Mouse (Mus musculus) adrenal gland, postnatal 10 days (tissue): ENCODE results near the gene Rab40b. TPM values are rescaled to one million over a fixed set of nuclear protein-coding genes. Genes with fewer than 3 reads are reported as not detected.

Source experiments
- DNase-seq: peaks from one replicate; pipeline ENCODE4 v3.0.0; 2021; ENCODE audit warnings: mixed read lengths
- long read RNA-seq, 2 experiments: library from polyadenylated mRNA; stranded (forward); transcript quantifications; one replicate each; pipeline ENCODE4 v2.0.0; 2021
- total RNA-seq, 2 experiments: library from RNA; stranded (reverse); gene quantifications; 2 replicates each; pipeline ENCODE4 v1.2.3; 2021

Rab40b gene
- 1 to 10 TPM; 6.5 to 6.8 TPM for total RNA-seq
- long read RNA-seq, experiment 1, transcript Rab40b-201 (6 exons, 1,861 nt) = major isoform, 14 of 19 reads
- long read RNA-seq, experiment 1, partial matches to known transcripts = 0 of 19 reads
- long read RNA-seq, experiment 1, other reads (novel, unspliced or antisense) = 5 of 19 reads
- long read RNA-seq, experiment 2, transcript Rab40b-201 (6 exons, 1,861 nt) = major isoform, 5 of 7 reads
- long read RNA-seq, experiment 2, partial matches to known transcripts = 1 of 7 reads
- long read RNA-seq, experiment 2, other reads (novel, unspliced or antisense) = 1 of 7 reads

DNA sequence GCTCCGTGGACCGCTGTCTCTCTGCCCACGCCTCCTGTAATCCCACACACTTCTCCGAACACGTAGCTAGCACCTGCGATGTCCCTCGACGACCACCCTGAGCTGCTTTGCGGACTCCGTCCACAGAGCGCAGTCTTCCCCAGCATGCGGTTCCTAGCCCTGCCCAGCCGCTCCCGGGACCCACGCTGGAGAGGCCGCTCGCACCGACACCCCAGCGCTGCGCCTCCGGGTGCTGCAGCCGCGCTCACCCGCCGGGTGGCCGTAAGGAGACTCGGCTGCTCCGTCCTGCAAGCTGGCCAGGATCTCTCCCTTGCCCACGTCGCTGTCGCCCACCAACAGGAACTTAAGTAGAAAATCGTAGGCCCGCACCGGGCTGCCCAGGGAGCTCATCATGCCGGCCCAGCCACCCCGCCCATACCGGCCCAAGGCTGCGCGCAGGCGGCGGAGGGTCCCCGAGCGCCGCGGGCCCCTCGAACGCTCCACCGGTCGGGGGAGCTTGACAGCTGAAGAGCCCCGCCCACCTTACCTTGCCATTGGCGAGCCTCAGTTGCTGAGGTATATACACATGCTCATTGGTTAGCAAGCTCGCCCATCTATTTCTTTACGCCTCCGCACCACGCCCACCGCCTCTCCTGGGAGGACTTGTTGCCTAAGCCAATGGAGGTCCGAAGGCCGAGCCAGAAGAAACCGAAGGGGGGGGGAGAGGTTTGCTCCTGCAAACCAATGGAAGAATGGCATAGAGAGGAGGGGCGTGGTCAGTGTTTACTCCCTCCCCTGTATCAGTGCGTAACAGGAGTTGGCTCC is at the start of gene Rab40b:
TSS of gene Rab40b (minus strand) at position 502 of the 804 bp plus-strand sequence.
- peak; percentile 95 for DNase-seq

GRCm38 (mm10) chr11:121437236-121437635 is 49.2 kb upstream of the Rab40b start:
- no peak for DNase-seq

DNA sequence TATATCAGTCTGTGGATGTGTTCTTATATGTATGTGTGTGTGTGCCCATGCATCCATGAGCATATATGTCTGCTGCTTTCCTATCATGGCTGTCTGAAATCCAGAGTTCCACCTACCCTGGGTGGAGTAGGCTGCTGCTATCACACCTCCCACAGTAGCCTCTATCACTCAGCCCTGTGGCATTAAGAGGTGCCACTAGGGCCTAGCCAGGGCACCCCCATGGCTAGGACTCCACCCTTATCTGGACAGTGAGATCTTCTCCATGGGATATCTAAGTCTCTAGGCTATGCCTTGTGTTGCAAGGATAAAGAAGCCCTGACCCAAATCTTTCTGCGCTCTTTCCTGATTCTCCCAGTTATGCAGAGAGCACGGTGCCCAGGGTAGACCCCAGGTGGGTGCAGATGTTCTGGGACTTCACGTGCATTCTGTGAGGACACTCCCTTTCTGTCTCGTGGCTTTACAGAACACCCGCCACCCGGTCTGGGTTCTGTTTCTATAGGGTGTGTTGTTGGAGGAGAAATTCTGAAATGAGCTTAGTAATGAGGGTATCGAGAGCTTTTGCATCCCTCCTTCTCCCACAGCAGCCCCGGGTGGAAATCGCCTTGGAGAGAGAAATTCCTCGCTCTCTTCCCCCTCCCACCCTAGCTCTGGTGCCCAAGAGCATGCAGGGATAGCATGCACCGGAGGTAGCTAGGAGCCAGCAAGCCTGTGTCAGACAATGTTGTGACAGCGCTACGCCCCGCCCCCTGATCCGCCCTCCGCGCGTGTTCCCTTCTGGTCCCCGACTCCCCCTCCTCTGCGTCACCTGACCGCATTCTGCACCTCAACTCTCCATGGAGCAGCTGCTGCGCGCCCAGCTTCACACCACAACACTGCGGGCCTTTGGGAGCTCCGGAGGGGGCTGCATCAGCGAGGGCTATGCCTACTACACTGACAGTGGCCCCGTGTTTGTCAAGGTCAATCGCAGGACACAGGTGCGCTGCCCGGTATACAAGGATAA is 46.4 kb upstream of the Rab40b start, which contains the start of gene Fn3k:
TSS of gene Fn3k (plus strand) at position 758 of the 1,000 bp plus-strand sequence.
- DNase-seq = peak; percentile 94

DNA sequence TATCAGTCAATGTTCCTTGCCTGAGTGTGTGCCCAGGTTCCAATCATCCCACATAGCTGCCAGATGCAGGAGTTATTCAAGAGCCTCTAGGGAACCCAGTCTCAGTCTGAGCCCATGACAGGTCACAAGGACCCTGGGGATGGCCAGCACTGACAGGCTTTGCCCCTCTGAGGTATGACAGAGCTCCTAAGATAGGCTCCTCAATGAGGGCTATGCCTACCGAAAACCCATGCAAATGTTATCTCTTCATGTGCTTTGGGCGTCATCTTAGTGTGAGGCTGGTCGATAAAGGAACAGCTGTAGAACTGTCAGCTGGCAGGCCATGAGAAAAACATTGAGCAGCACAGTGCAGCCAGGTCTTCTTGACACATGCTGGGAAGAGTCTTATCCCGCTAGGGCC is 45.3 kb upstream of the Rab40b start:
- no peak for DNase-seq

GRCm38 (mm10) chr11:121421553-121422173 is 33.6 kb upstream of the Rab40b start:
- peak; percentile 47 for DNase-seq

- peak; percentile 99 for DNase-seq
Measured at GRCm38 (mm10) chr11:121420830-121421552, 32.9 kb upstream of the Rab40b start, which contains the start of gene Fn3krp. Gene Fn3krp (plus strand): TSS chr11:121421401.

GRCm38 (mm10) chr11:121420379-121420778 is 32.3 kb upstream of the Rab40b start:
- DNase-seq = no peak

- no peak for DNase-seq
Measured at GRCm38 (mm10) chr11:121418932-121419331, 30.9 kb upstream of the Rab40b start.

DNA sequence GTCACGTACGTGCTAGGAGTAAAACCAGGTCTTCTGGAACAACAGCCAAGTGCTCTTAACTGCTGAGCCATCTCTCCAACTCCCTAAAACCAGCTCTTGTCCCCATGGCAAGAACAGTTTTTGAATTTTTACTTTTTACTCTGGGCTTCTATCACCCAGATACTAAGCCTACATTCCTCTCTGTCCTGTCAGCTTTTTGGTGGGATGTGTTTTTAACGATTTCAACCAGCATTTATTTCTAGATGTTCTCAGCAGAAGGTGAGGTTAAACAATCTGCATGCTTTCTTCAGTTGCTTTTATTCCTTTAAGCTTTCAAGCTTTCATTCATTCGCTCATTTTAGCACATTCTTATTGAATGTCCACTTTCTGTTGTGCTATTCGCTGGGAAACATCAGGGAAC is 29.9 kb upstream of the Rab40b start:
- DNase-seq = no peak

DNA sequence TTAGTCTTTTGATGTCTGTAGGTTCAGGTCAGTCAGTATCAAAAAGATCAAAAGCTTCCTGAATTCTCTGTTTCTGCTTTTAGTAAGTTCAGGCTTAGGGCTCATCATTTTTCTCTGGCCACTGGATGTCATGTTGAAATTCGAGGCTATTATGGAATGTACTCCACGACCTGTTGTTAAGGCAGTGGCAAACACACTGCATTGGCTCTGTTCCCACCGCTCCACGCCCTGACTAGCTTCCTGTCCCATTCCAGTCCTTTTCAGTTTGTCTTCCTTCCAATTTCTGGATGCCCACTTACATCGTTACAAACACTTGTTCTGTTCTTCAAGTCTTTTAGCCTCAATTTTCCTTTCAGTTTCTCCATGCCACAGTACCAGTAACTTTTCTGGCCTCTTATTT is 27.3 kb upstream of the Rab40b start:
- no peak for DNase-seq

- no peak for DNase-seq
Measured at GRCm38 (mm10) chr11:121414762-121415161, 26.7 kb upstream of the Rab40b start.

- no peak for DNase-seq
Measured at GRCm38 (mm10) chr11:121407366-121408155, 19.5 kb upstream of the Rab40b start.

GRCm38 (mm10) chr11:121392405-121392804 is 4.4 kb upstream of the Rab40b start:
- DNase-seq = no peak

- DNase-seq = no peak
Measured at GRCm38 (mm10) chr11:121390793-121391192, 2.7 kb upstream of the Rab40b start.

GRCm38 (mm10) chr11:121388554-121388945 is 499 bp upstream of the Rab40b start:
- DNase-seq = no peak

DNA sequence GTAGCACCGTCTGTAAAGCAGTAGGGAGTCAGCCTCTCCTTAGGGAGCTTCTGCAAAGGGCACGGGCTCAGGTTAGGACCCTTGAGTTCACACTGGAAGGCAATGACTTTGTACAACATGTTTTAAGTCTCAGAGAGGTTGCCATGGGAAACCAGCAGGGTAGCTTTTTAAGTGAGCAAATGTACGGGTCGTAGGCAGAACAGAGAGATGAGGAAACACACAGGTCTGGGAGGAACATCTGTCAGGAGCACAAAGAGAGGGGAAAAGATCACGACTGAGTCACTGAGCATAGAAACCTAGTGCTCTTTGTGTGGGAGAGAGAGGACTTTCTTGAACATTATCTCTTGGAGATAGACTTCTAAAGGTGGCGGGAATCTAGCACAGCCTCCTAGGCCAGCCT is 7.8 kb downstream of the Rab40b start:
- no peak for DNase-seq

DNA sequence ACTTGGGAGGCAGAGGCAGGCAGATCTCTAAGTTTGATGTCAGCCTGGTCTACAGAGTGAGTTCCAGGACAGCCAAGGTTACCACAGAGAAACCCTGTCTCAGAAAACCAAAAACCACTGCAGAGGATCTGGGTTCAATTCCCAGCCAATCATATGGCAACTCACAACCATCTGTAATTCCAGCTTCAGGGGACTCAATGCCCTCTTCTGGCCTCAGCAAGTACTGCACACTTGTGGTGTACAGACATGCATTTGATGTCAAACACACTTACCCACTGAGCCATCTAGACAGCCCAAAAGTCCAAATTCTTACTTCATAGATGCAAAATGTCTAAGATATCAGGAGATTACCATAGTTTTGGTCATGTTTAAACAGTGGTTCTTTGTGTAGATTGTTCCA is 9.4 kb downstream of the Rab40b start:
- no peak for DNase-seq

GRCm38 (mm10) chr11:121373305-121373704 is 14.7 kb downstream of the Rab40b start:
- no peak for DNase-seq

GRCm38 (mm10) chr11:121370337-121370994 is 17.6 kb downstream of the Rab40b start:
- no peak for DNase-seq

DNA sequence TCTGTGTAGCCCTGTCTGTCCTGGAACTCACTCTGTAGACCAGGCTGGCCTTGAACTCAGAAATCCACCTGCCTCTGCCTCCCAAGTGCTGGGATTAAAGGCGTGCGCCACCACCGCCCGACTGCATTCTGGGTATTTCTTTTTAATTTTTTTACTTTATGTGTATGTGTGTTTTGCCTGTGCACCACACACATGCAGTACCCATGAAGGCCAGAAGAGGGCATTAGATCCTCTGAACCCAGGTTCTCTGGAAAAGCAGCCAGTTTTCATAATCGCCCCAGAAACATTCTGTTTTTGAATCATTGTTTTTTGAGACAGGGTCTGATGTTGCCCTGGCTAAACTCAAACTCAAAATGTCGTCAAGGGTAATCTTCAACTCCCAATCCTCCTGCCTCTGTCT is 18.4 kb downstream of the Rab40b start:
- DNase-seq = peak; percentile 62
